Mouse (Mus musculus) E14TG2a.4 (cell line): ENCODE results near the gene Cyth1.

ENCODE experiments used
- CTCF ChIP-seq: conservative IDR thresholded peaks from 2 replicates; pipeline ENCODE4 v1.5.1; 2014; ENCODE audit warnings: low read length
- NANOG ChIP-seq: IDR thresholded peaks from 2 replicates; pipeline ENCODE4 v1.6.1; 2014; ENCODE audit warnings: borderline replicate concordance, low read length, mixed read lengths

DNA sequence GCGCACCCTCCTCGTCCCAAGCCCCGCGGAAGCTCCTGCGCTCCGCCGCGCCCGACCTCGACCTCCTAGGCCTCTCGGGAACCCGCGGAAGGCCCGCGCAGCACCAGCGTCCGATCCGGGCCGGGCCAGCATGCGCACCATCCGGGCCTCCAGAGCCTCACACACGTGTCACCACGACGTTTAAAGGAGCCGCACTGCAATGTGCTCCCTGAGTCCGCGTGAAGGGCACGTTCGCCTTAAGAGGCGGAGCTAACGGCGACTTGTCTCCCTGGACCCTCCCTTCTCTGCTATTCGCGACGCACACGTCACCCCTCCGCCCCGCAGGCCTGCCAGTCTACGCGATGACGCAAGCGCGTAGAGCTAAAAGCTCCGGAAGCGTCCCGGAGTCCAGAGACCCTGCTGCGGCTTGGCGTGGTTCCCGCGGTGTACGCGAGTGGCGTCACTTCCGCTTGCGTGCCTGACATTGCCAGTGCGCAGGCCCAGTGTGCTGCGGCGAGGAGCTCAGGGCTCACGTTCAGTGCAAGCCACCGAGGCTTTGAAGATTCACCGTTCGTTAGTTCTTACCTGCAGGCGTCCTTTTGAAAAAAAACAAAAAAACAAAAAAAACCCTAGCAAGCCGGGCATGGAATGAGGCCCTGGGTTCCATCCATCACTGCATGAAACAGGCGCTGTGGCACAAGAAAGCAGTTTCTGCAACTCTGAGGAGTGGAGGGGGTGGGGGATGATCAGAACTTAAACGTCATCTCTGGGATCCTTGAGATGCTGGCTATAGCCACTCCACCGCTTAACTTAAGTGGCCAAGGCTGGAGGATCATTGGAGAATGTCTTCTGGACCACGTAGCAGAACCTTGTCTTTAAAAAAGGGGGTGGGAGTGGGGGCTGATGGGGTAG is 41.9 kb upstream of the Cyth1 start, which contains the start of gene Usp36:
- no peak for TF ChIP-seq CTCF
- TF ChIP-seq NANOG: no peak
